Mouse (Mus musculus): ENCODE measurements around the gene Myf5.

DNA sequence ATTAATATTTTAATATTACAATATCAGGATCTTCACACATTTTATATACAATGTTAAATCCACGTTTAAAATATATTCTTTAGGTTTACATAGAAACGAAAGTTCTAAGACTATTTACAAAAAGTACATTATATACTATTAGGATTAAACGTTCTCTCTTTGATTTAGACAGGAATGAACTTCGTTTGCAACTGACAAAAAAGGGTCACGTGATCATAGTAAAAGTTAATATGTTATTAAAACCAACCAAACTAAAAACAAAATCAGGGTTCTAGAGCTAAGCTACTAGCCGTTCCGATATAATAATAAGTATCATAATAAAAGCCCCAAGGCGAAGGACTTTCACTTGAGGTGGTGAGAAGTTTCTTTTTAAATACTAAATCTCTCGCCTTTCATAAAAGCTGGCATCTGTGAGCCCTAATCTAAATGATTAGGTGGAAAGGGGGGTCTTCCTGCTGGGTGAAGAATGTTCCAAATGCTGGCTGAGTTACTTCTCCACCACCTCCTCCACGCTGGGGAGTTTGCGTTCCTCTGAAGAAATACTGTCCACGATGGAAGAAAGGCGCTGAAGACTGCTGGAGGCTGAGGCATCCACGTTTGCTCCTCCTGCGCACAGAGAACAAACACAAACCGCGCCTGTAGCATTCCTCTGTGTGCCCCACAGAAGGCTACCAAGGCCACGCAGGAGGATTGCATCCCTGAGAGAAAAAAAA is 7.1 kb upstream of the Myf5 start:
- no peak for TF ChIP-seq POLR2AphosphoS2 (IDR thresholded peaks at IDR 0.05; ENCODE audit: low read depth, low read length)
- no peak for TF ChIP-seq ETS1 (conservative IDR thresholded peaks at IDR 0.05; ENCODE audit: low read depth, low read length)
- TF ChIP-seq CTCF (conservative IDR thresholded peaks at IDR 0.05 in 1 of 2, IDR thresholded peaks at IDR 0.05 in 1 of 2; ENCODE audit: low read depth in 2 of 2, low read length in 2 of 2) = no peak
- TF ChIP-seq SMC3 (IDR thresholded peaks at IDR 0.05; ENCODE audit: low read depth, low read length) = no peak
- no peak for TF ChIP-seq MAFK (IDR thresholded peaks at IDR 0.05; ENCODE audit: insufficient replicate concordance, low read length)
- TF ChIP-seq EP300 (IDR thresholded peaks at IDR 0.05; ENCODE audit: low read length) = no peak
- TF ChIP-seq E2F4 (IDR thresholded peaks at IDR 0.05; ENCODE audit: insufficient replicate concordance, low read depth, low read length) = no peak
- no peak for TF ChIP-seq POLR2A (IDR thresholded peaks at IDR 0.05; ENCODE audit: low read depth, low read length)
- TF ChIP-seq HCFC1 (IDR thresholded peaks at IDR 0.05; ENCODE audit: low read depth, low read length) = no peak
- no peak for TF ChIP-seq TCF12 (IDR thresholded peaks at IDR 0.05; ENCODE audit: low read depth, low read length)
- no peak for TF ChIP-seq TBP (conservative IDR thresholded peaks at IDR 0.05; ENCODE audit: low read depth, low read length)
- no peak for TF ChIP-seq ELF1 (IDR thresholded peaks at IDR 0.05; ENCODE audit: low read depth, low read length)
- no peak for TF ChIP-seq MYC (IDR thresholded peaks at IDR 0.05; ENCODE audit: low read depth, low read length)

Measured in CH12.LX (cell line).